ENCODE assay signal across 37 mouse cellular contexts in the genomic region with DNA sequence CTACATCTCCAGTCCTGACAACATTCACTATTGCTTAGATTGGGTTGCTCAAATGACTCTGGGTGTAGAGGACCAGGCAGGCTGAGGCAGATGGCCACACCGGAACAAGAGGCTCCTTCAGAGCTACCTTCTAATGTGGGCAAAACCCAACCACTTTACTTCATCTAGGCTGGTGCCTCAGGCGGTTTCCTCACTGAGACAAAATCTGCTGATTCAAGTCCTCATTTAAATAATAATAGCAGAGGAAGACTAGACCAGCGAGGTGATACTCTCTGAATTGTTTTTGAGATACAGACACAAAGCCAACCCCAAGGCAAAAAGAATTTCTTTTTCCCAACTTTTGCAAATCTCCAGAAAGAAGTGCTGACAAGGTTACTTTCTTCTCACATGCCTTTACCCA. TPM values are rescaled to one million over a fixed set of nuclear protein-coding genes. Genes with fewer than 3 reads are reported as not detected.
"Had no signal": no experiment of that assay in that cellular context is flagged by ENCODE, and none has a peak within 500 bp of the region (broad histone marks: within the 10 kb centered on the region; RNA-seq: fewer than 3 reads in every experiment).

No protein-coding gene starts in this region.

- H3K36me3 ChIP-seq: embryonic facial prominence, embryonic 10.5 days; embryonic facial prominence, embryonic 12.5 days; embryonic facial prominence, embryonic 13.5 days; embryonic facial prominence, embryonic 15.5 days; forebrain, embryonic 10.5 days; forebrain, embryonic 12.5 days; forebrain, embryonic 15.5 days had no signal

- H3K4me1 ChIP-seq: embryonic facial prominence, embryonic 10.5 days; embryonic facial prominence, embryonic 12.5 days; embryonic facial prominence, embryonic 13.5 days; embryonic facial prominence, embryonic 15.5 days; forebrain, embryonic 10.5 days; forebrain, embryonic 12.5 days; forebrain, embryonic 13.5 days; forebrain, embryonic 15.5 days had no signal

- H3K4me3 ChIP-seq: embryonic facial prominence, embryonic 10.5 days; embryonic facial prominence, embryonic 12.5 days; embryonic facial prominence, embryonic 13.5 days; embryonic facial prominence, embryonic 15.5 days; erythroblast, embryonic 14.5 days; forebrain, embryonic 10.5 days; forebrain, embryonic 12.5 days; forebrain, embryonic 13.5 days; forebrain, embryonic 15.5 days; gastrocnemius, adult 2 months; heart, adult 2 months had no signal

- H3K27me3 ChIP-seq: embryonic facial prominence, embryonic 12.5 days; embryonic facial prominence, embryonic 13.5 days; embryonic facial prominence, embryonic 15.5 days; forebrain, embryonic 12.5 days; forebrain, embryonic 13.5 days; forebrain, embryonic 15.5 days had no signal

- H3K9me3 ChIP-seq: embryonic facial prominence, embryonic 10.5 days; embryonic facial prominence, embryonic 12.5 days; embryonic facial prominence, embryonic 13.5 days; embryonic facial prominence, embryonic 15.5 days; forebrain, embryonic 10.5 days; forebrain, embryonic 12.5 days; forebrain, embryonic 13.5 days; forebrain, embryonic 15.5 days had no signal

- H3K9ac ChIP-seq: embryonic facial prominence, embryonic 12.5 days; embryonic facial prominence, embryonic 13.5 days; embryonic facial prominence, embryonic 15.5 days; forebrain, embryonic 12.5 days; forebrain, embryonic 13.5 days; forebrain, embryonic 15.5 days; forebrain, postnatal 0 days had no signal

- H3K4me2 ChIP-seq: embryonic facial prominence, embryonic 12.5 days; embryonic facial prominence, embryonic 13.5 days; embryonic facial prominence, embryonic 15.5 days; forebrain, embryonic 12.5 days; forebrain, embryonic 13.5 days; forebrain, embryonic 15.5 days had no signal

- DNase-seq: cerebellum, adult 9-11 months; cerebellum, postnatal 10 days; cerebellum, postnatal 14 days; cerebellum, postnatal 25 days; cerebellum, postnatal 36 days; embryo, embryonic 11 days; forebrain, postnatal 0 days; gastrocnemius, adult 2 months; gastrocnemius, postnatal 10 days; gastrocnemius, postnatal 14 days; gastrocnemius, postnatal 25 days; gastrocnemius, postnatal 36 days; heart, adult 11 months; heart, adult 18-20 months; heart, adult 2 months had no signal

- H3K27ac ChIP-seq: embryonic facial prominence, embryonic 10.5 days; embryonic facial prominence, embryonic 12.5 days; embryonic facial prominence, embryonic 13.5 days; embryonic facial prominence, embryonic 15.5 days; forebrain, embryonic 10.5 days; forebrain, embryonic 12.5 days; forebrain, embryonic 13.5 days; forebrain, embryonic 15.5 days; gastrocnemius, adult 2 months; heart, adult 2 months had no signal

- ATAC-seq: forebrain, embryonic 13.5 days; forebrain, embryonic 14.5 days; forebrain, embryonic 15.5 days; forebrain, embryonic 16.5 days; forebrain, postnatal 0 days had no signal

RNA-seq across cellular contexts. Expression of a gene that starts 10.5 kb away (rescaled TPM):
- total RNA-seq: common myeloid progenitor, adult 5-6 weeks; gastrocnemius, adult 2 months; gastrocnemius, postnatal 36 days had no signal
- polyA plus RNA-seq: erythroblast, embryonic 14.5 days had no signal

RNA-seq across cellular contexts. Expression of a gene that starts 36.9 kb away (rescaled TPM):
- total RNA-seq: common myeloid progenitor, adult 5-6 weeks; forebrain, postnatal 0 days; gastrocnemius, adult 18-20 months; gastrocnemius, adult 2 months; gastrocnemius, adult 8-10 months; gastrocnemius, postnatal 10 days; gastrocnemius, postnatal 14 days; gastrocnemius, postnatal 25 days; gastrocnemius, postnatal 36 days; gastrocnemius, postnatal 4 days; granulocyte monocyte progenitor cell, adult 5-6 weeks; heart, adult 18-20 months; heart, adult 2 months; heart, adult 8-10 months had no signal
- polyA plus RNA-seq: cortical plate, adult 2 months; embryonic facial prominence, embryonic 10.5 days; embryonic facial prominence, embryonic 11.5 days; embryonic facial prominence, embryonic 12.5 days; embryonic facial prominence, embryonic 13.5 days; erythroblast, embryonic 14.5 days; forebrain, embryonic 10.5 days; forebrain, embryonic 11.5 days; forebrain, embryonic 12.5 days; forebrain, embryonic 13.5 days; forebrain, embryonic 14.5 days; forebrain, embryonic 15.5 days; forebrain, embryonic 16.5 days; forebrain, postnatal 0 days; frontal cortex, adult 2 months; heart, adult 2 months had no signal

RNA-seq across cellular contexts. Expression of a gene that starts 38.2 kb away (rescaled TPM):
- total RNA-seq: common myeloid progenitor, adult 5-6 weeks; forebrain, postnatal 0 days; gastrocnemius, adult 18-20 months; gastrocnemius, adult 2 months; gastrocnemius, adult 8-10 months; gastrocnemius, postnatal 10 days; gastrocnemius, postnatal 14 days; gastrocnemius, postnatal 25 days; gastrocnemius, postnatal 36 days; gastrocnemius, postnatal 4 days; granulocyte monocyte progenitor cell, adult 5-6 weeks; heart, adult 18-20 months; heart, adult 2 months; heart, adult 8-10 months had no signal
- polyA plus RNA-seq: cortical plate, adult 2 months; embryonic facial prominence, embryonic 10.5 days; embryonic facial prominence, embryonic 11.5 days; embryonic facial prominence, embryonic 12.5 days; embryonic facial prominence, embryonic 13.5 days; forebrain, embryonic 10.5 days; forebrain, embryonic 11.5 days; forebrain, embryonic 12.5 days; forebrain, embryonic 13.5 days; forebrain, embryonic 14.5 days; forebrain, embryonic 15.5 days; forebrain, embryonic 16.5 days; forebrain, postnatal 0 days; frontal cortex, adult 2 months; gonadal fat pad, adult 2 months had no signal
